Mouse (Mus musculus) megakaryocyte progenitor cell, adult 5-6 weeks (primary cell): ENCODE results near the gene Ccdc188. TPM values are rescaled to one million over a fixed set of nuclear protein-coding genes. Genes with fewer than 3 reads are reported as not detected.

Experiments
- ATAC-seq: replicated peaks from 2 replicates; pipeline ENCODE4 v1.8.0; 2016; ENCODE audit warnings: mild to moderate bottlenecking, moderate TSS enrichment, inconsistent platforms; ENCODE audit not compliant: poor library complexity
- total RNA-seq, 2 experiments: library from RNA; stranded (forward) in 1 of 2; stranded (reverse) in 1 of 2; fragments of 157-497, 149-512 nt in 1 of 2; fragments of 200-1000 nt in 1 of 2; gene quantifications; 2 replicates each; pipeline versions ENCODE4 v1.2.3 to v1.2.4; 2015 to 2017

The Ccdc188 gene
- total RNA-seq, 2 experiments from 2014 or later, result not detected

- no peak for ATAC-seq
These were observed 17.6 kb upstream of the Ccdc188 start for GRCm38 (mm10) chr16:18200062-18200461.

- ATAC-seq, result no peak
These were observed 16.1 kb upstream of the Ccdc188 start for GRCm38 (mm10) chr16:18201620-18202019.

GRCm38 (mm10) chr16:18202061-18202460 lies 15.6 kb upstream of the Ccdc188 start:
- ATAC-seq, result peak; percentile 72

- ATAC-seq, result no peak
These were observed 14.1 kb upstream of the Ccdc188 start for GRCm38 (mm10) chr16:18203430-18204091.

- ATAC-seq, result peak; percentile 88
These were observed 6.8 kb upstream of the Ccdc188 start for GRCm38 (mm10) chr16:18210701-18211416.

GRCm38 (mm10) chr16:18211417-18212171 lies 6.1 kb upstream of the Ccdc188 start:
- ATAC-seq, result peak; percentile 78

- ATAC-seq, result no peak
These were observed 4.0 kb upstream of the Ccdc188 start for GRCm38 (mm10) chr16:18213689-18214088.

GRCm38 (mm10) chr16:18214858-18215257 lies 2.8 kb upstream of the Ccdc188 start:
- no peak for ATAC-seq

- ATAC-seq, result no peak
These were observed 909 bp downstream of the Ccdc188 start for GRCm38 (mm10) chr16:18218580-18218996.

GRCm38 (mm10) chr16:18220001-18220400 lies 2.3 kb downstream of the Ccdc188 start:
- peak; percentile 54 for ATAC-seq

GRCm38 (mm10) chr16:18220856-18221542 lies 3.3 kb downstream of the Ccdc188 start:
- ATAC-seq, result no peak

- ATAC-seq, result no peak
These were observed 3.8 kb downstream of the Ccdc188 start for GRCm38 (mm10) chr16:18221543-18221898.

GRCm38 (mm10) chr16:18222188-18222587 lies 4.5 kb downstream of the Ccdc188 start:
- ATAC-seq, result no peak

- no peak for ATAC-seq
These were observed 9.5 kb downstream of the Ccdc188 start for GRCm38 (mm10) chr16:18227187-18227586.

GRCm38 (mm10) chr16:18227897-18228422 lies 10.3 kb downstream of the Ccdc188 start:
- no peak for ATAC-seq

GRCm38 (mm10) chr16:18228856-18229255 lies 11.2 kb downstream of the Ccdc188 start:
- ATAC-seq, result no peak

- no peak for ATAC-seq
These were observed 11.9 kb downstream of the Ccdc188 start for GRCm38 (mm10) chr16:18229622-18230021.

GRCm38 (mm10) chr16:18230617-18231016 lies 12.9 kb downstream of the Ccdc188 start:
- no peak for ATAC-seq

- ATAC-seq, result no peak
These were observed 13.4 kb downstream of the Ccdc188 start for GRCm38 (mm10) chr16:18231047-18231446.

GRCm38 (mm10) chr16:18231451-18231850 lies 13.8 kb downstream of the Ccdc188 start:
- no peak for ATAC-seq

- no peak for ATAC-seq
These were observed 15.8 kb downstream of the Ccdc188 start for GRCm38 (mm10) chr16:18233451-18233850.
